Mouse (Mus musculus): ENCODE data around the gene Dap. TPM values are rescaled to one million over a fixed set of nuclear protein-coding genes. Genes with fewer than 3 reads are reported as not detected.
A peak's percentile ranks its signal among the peaks of the same experiment; 100 is the strongest.

Dap gene
- polyA plus RNA-seq, 1 experiment from 2014 or later, result 83.1 TPM

GRCm38 (mm10) chr15:31292627-31293026 lies 68.5 kb downstream of the Dap start:
- H3K4me1 ChIP-seq, result no peaks in the 10 kb centered on the region
- H3K4me3 ChIP-seq, result no peak overlapping the region
- H3K9ac ChIP-seq, result no peak overlapping the region
- no peaks in the 10 kb centered on the region for H3K9me3 ChIP-seq
- no peak overlapping the region for H3K27ac ChIP-seq
- H3K36me3 ChIP-seq, result no peaks in the 10 kb centered on the region
- peaks cover 19% of the 10 kb centered on the region for H3K27me3 ChIP-seq
- ATAC-seq (ENCODE audit: borderline replicate concordance, extremely low read depth, low FRiP score, low TSS enrichment), result no peak
- 13% methylated on average over 3 of the region's 3 CpGs for WGBS
- no peak overlapping the region for H3K4me2 ChIP-seq

- Histone ChIP-seq H3K9me3 (no peaks in the 10 kb centered on the region), H3K36me3 (no peaks in the 10 kb centered on the region), H3K4me1 (no peaks in the 10 kb centered on the region), H3K27ac (no peak overlapping the region), H3K27me3 (peaks cover 32% of the 10 kb centered on the region), H3K9ac (no peak overlapping the region), H3K4me3 (no peak overlapping the region), H3K4me2 (no peak overlapping the region)
- ATAC-seq (ENCODE audit: borderline replicate concordance, extremely low read depth, low FRiP score, low TSS enrichment), result no peak
- WGBS, result 17% methylated on average over 2 of the region's 2 CpGs
Measured at GRCm38 (mm10) chr15:31294311-31294710, 70.2 kb downstream of the Dap start.

GRCm38 (mm10) chr15:31296882-31297776 lies 73.0 kb downstream of the Dap start:
- H3K9me3 ChIP-seq, result no peaks in the 10 kb centered on the region
- WGBS, result 11% methylated on average over 40 of the region's 40 CpGs
- no peak overlapping the region for H3K27ac ChIP-seq
- peaks cover 32% of the 10 kb centered on the region for H3K27me3 ChIP-seq
- ATAC-seq (ENCODE audit: borderline replicate concordance, extremely low read depth, low FRiP score, low TSS enrichment), result 0 out of 2 replicates have a peak, but pooled peaks have one; percentile 14
- no peak overlapping the region for H3K9ac ChIP-seq
- no peaks in the 10 kb centered on the region for H3K36me3 ChIP-seq
- H3K4me3 ChIP-seq, result no peak overlapping the region
- no peaks in the 10 kb centered on the region for H3K4me1 ChIP-seq
- peak overlapping the region; percentile 13; the same call in 1 of the 2 replicates for H3K4me2 ChIP-seq

GRCm38 (mm10) chr15:31297777-31298137 lies 73.6 kb downstream of the Dap start:
- Histone ChIP-seq H3K27ac (no peak overlapping the region), H3K27me3 (peaks cover 32% of the 10 kb centered on the region), H3K9ac (no peak overlapping the region), H3K4me1 (peaks cover 4% of the 10 kb centered on the region), H3K4me3 (no peak overlapping the region), H3K36me3 (no peaks in the 10 kb centered on the region), H3K4me2 (peak overlapping the region; percentile 13; the same call in 1 of the 2 replicates), H3K9me3 (no peaks in the 10 kb centered on the region)
- 15% methylated on average over 13 of the region's 13 CpGs for WGBS
- ATAC-seq (ENCODE audit: borderline replicate concordance, extremely low read depth, low FRiP score, low TSS enrichment), result no peak

- peaks cover 6% of the 10 kb centered on the region for H3K4me1 ChIP-seq
- no peak overlapping the region for H3K27ac ChIP-seq
- no peaks in the 10 kb centered on the region for H3K9me3 ChIP-seq
- H3K27me3 ChIP-seq, result peaks cover 32% of the 10 kb centered on the region
- no peak for ATAC-seq (ENCODE audit: borderline replicate concordance, extremely low read depth, low FRiP score, low TSS enrichment)
- no peak overlapping the region for H3K9ac ChIP-seq
- no peak overlapping the region for H3K4me3 ChIP-seq
- WGBS, result 59% methylated on average over 6 of the region's 6 CpGs
- H3K4me2 ChIP-seq, result no peak overlapping the region
- no peaks in the 10 kb centered on the region for H3K36me3 ChIP-seq
Measured at GRCm38 (mm10) chr15:31299258-31299917, 75.3 kb downstream of the Dap start.

- Histone ChIP-seq H3K27me3 (peaks cover 15% of the 10 kb centered on the region), H3K27ac (no peak overlapping the region), H3K4me1 (peaks cover 6% of the 10 kb centered on the region), H3K36me3 (no peaks in the 10 kb centered on the region), H3K4me3 (no peak overlapping the region), H3K9me3 (no peaks in the 10 kb centered on the region), H3K9ac (no peak overlapping the region), H3K4me2 (0 out of 2 replicates have a peak overlapping the region, but pooled peaks have one; percentile 6)
- peak; percentile 40; the same call in 1 of the 2 replicates for ATAC-seq (ENCODE audit: borderline replicate concordance, extremely low read depth, low FRiP score, low TSS enrichment)
- WGBS, result 18% methylated on average over 12 of the region's 12 CpGs
Measured at GRCm38 (mm10) chr15:31302293-31302990, 78.3 kb downstream of the Dap start.

GRCm38 (mm10) chr15:31304302-31304701 lies 80.2 kb downstream of the Dap start:
- WGBS, result 73% methylated on average over 3 of the region's 3 CpGs
- ATAC-seq (ENCODE audit: borderline replicate concordance, extremely low read depth, low FRiP score, low TSS enrichment), result no peak
- Histone ChIP-seq H3K4me3 (no peak overlapping the region), H3K9me3 (no peaks in the 10 kb centered on the region), H3K27me3 (no peaks in the 10 kb centered on the region), H3K9ac (no peak overlapping the region), H3K4me2 (no peak overlapping the region), H3K4me1 (peaks cover 6% of the 10 kb centered on the region), H3K27ac (no peak overlapping the region), H3K36me3 (no peaks in the 10 kb centered on the region)

- no peaks in the 10 kb centered on the region for H3K27me3 ChIP-seq
- ATAC-seq (ENCODE audit: borderline replicate concordance, extremely low read depth, low FRiP score, low TSS enrichment), result no peak
- H3K4me3 ChIP-seq, result no peak overlapping the region
- no peak overlapping the region for H3K27ac ChIP-seq
- WGBS, result 48% methylated on average over 6 of the region's 6 CpGs
- H3K4me2 ChIP-seq, result no peak overlapping the region
- no peaks in the 10 kb centered on the region for H3K9me3 ChIP-seq
- H3K4me1 ChIP-seq, result peaks cover 6% of the 10 kb centered on the region
- no peak overlapping the region for H3K9ac ChIP-seq
- H3K36me3 ChIP-seq, result no peaks in the 10 kb centered on the region
Measured at GRCm38 (mm10) chr15:31305181-31305580, 81.1 kb downstream of the Dap start.

- ATAC-seq (ENCODE audit: borderline replicate concordance, extremely low read depth, low FRiP score, low TSS enrichment), result no peak
- H3K27ac ChIP-seq, result no peak overlapping the region
- no peak overlapping the region for H3K4me3 ChIP-seq
- WGBS, result 81% methylated on average over 4 of the region's 4 CpGs
- H3K9ac ChIP-seq, result no peak overlapping the region
- peaks cover 6% of the 10 kb centered on the region for H3K4me1 ChIP-seq
- no peak overlapping the region for H3K4me2 ChIP-seq
- no peaks in the 10 kb centered on the region for H3K36me3 ChIP-seq
- H3K27me3 ChIP-seq, result no peaks in the 10 kb centered on the region
- no peaks in the 10 kb centered on the region for H3K9me3 ChIP-seq
Measured at GRCm38 (mm10) chr15:31306726-31307125, 82.6 kb downstream of the Dap start.

GRCm38 (mm10) chr15:31309526-31309925 lies 85.4 kb downstream of the Dap start:
- Histone ChIP-seq H3K9ac (no peak overlapping the region), H3K4me1 (no peaks in the 10 kb centered on the region), H3K9me3 (no peaks in the 10 kb centered on the region), H3K27ac (no peak overlapping the region), H3K4me2 (no peak overlapping the region), H3K27me3 (no peaks in the 10 kb centered on the region), H3K4me3 (no peak overlapping the region), H3K36me3 (no peaks in the 10 kb centered on the region)
- no peak for ATAC-seq (ENCODE audit: borderline replicate concordance, extremely low read depth, low FRiP score, low TSS enrichment)
- 65% methylated on average over 15 of the region's 15 CpGs for WGBS

- Histone ChIP-seq H3K9ac (no peak overlapping the region), H3K27ac (no peak overlapping the region), H3K9me3 (no peaks in the 10 kb centered on the region), H3K4me1 (no peaks in the 10 kb centered on the region), H3K36me3 (no peaks in the 10 kb centered on the region), H3K27me3 (no peaks in the 10 kb centered on the region), H3K4me3 (no peak overlapping the region), H3K4me2 (no peak overlapping the region)
- no peak for ATAC-seq (ENCODE audit: borderline replicate concordance, extremely low read depth, low FRiP score, low TSS enrichment)
- 68% methylated on average over 2 of the region's 2 CpGs for WGBS
Measured at GRCm38 (mm10) chr15:31312001-31312400, 87.9 kb downstream of the Dap start.

All from lung, embryonic 15.5 days (tissue).